Mouse (Mus musculus) lung, postnatal 4 days (tissue): Measurements from ENCODE around the gene Rgs11.
A peak's percentile ranks its signal among the peaks of the same experiment; 100 is the strongest.
"Not testable (repeated sequence)": the region's sequence is repeated elsewhere in the genome, so short reads cannot be mapped to it uniquely, and the experiment has no call there.

Experiments
- DNase-seq, 2 experiments: peaks; one replicate each; pipeline ENCODE4 v3.0.0; 2021

Rgs11 gene

GRCm38 (mm10) chr17:26202737-26203136 lies at the start of gene Rgs11:
Gene Rgs11 (plus strand): TSS chr17:26202951.
- peak in 1 of 2 experiments; percentile 45 for DNase-seq

GRCm38 (mm10) chr17:26162736-26163135 lies 40.0 kb upstream of the Rgs11 start:
- no peak for DNase-seq

GRCm38 (mm10) chr17:26168039-26168438 lies 34.7 kb upstream of the Rgs11 start:
- DNase-seq: peak in 1 of 2 experiments; percentile 8

- DNase-seq: not testable (repeated sequence)
These were observed 27.5 kb upstream of the Rgs11 start for GRCm38 (mm10) chr17:26175248-26175647.

GRCm38 (mm10) chr17:26178611-26179010 lies 24.1 kb upstream of the Rgs11 start:
- DNase-seq: no peak

- no peak for DNase-seq
These were observed 21.6 kb upstream of the Rgs11 start for GRCm38 (mm10) chr17:26181179-26181578.

GRCm38 (mm10) chr17:26187592-26187991 lies 15.2 kb upstream of the Rgs11 start:
- no peak for DNase-seq

GRCm38 (mm10) chr17:26188091-26188805 lies 14.5 kb upstream of the Rgs11 start:
- no peak for DNase-seq

GRCm38 (mm10) chr17:26191486-26191885 lies 11.3 kb upstream of the Rgs11 start:
- not testable (repeated sequence) for DNase-seq

GRCm38 (mm10) chr17:26192481-26193190 lies 10.1 kb upstream of the Rgs11 start:
- DNase-seq: no peak

GRCm38 (mm10) chr17:26198892-26199291 lies 3.9 kb upstream of the Rgs11 start, which contains the start of gene Pdia2:
Gene Pdia2 (minus strand): TSS chr17:26199087.
- DNase-seq: no peak

GRCm38 (mm10) chr17:26200831-26201705 lies 1.7 kb upstream of the Rgs11 start:
- DNase-seq: peak; percentile 24 to 49

GRCm38 (mm10) chr17:26201998-26202397 lies 753 bp upstream of the Rgs11 start:
- no peak for DNase-seq

- DNase-seq: peak; percentile 43 to 44
These were observed 615 bp downstream of the Rgs11 start for GRCm38 (mm10) chr17:26203321-26203811.

- DNase-seq: no peak
These were observed 2.0 kb downstream of the Rgs11 start for GRCm38 (mm10) chr17:26204766-26205165.

- no peak for DNase-seq
These were observed 3.6 kb downstream of the Rgs11 start for GRCm38 (mm10) chr17:26206392-26206791.

GRCm38 (mm10) chr17:26207686-26208085 lies 4.9 kb downstream of the Rgs11 start, which contains the start of gene Arhgdig:
Gene Arhgdig (minus strand): TSS chr17:26207786.
- DNase-seq: no peak

- no peak for DNase-seq
These were observed 9.5 kb downstream of the Rgs11 start for GRCm38 (mm10) chr17:26212241-26212640.

- no peak for DNase-seq
These were observed 9.9 kb downstream of the Rgs11 start for GRCm38 (mm10) chr17:26212681-26213080.

- DNase-seq: no peak
These were observed 18.8 kb downstream of the Rgs11 start for GRCm38 (mm10) chr17:26221508-26221907.

- peak; percentile 69 to 86 for DNase-seq
These were observed 22.4 kb downstream of the Rgs11 start for GRCm38 (mm10) chr17:26225150-26225549.

GRCm38 (mm10) chr17:26229776-26230175 lies 27.0 kb downstream of the Rgs11 start:
- no peak for DNase-seq

- DNase-seq: no peak
These were observed 28.4 kb downstream of the Rgs11 start for GRCm38 (mm10) chr17:26231156-26231555.
